Comparison of ENCODE assay signal across 10 mouse cellular contexts in the genomic region with DNA sequence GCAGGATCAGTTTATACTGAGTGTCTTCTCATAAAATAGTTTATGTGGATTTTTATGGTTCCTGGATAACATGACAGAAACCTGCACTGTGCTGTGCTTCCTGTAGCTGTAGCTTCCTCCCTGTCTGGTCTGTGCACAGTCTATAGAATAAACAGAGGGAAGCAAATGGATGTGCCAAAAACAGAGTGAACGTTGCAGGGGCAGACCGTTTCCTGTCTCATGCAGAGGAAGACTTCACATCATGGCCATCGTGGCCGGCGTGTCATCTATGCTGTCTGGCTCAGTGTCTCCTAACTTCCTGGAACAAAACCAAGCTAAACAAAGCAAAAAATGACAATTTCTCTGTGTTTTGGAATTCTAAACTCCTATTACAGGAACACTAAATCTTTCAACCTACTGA.
DNase-seq lines count a peak whose midpoint lies in the region; ATAC-seq and TF ChIP-seq lines count a peak whose summit lies in the region.
"Had no signal": no experiment of that assay in that cellular context is flagged by ENCODE, and none has a peak within 500 bp of the region (broad histone marks: within the 10 kb centered on the region; RNA-seq: fewer than 3 reads in every experiment).

No protein-coding gene starts in this region.

- H3K36me3 ChIP-seq in heart, embryonic 12.5 days, result no peaks in the 10 kb centered on the region
- no peaks in the 10 kb centered on the region for H3K36me3 ChIP-seq in lung, embryonic 15.5 days
- no peaks in the 10 kb centered on the region for H3K36me3 ChIP-seq in limb, embryonic 15.5 days
- H3K36me3 ChIP-seq: heart, embryonic 10.5 days had no signal

- no peak overlapping the region for H3K4me3 ChIP-seq in heart, embryonic 12.5 days
- H3K4me3 ChIP-seq in lung, embryonic 15.5 days, result no peak overlapping the region
- H3K4me3 ChIP-seq in lung, adult 2 months (replicated peaks; ENCODE audit: extremely low read depth, low read depth, low read length), result no peak overlapping the region
- H3K4me3 ChIP-seq in embryonic fibroblast, embryonic 13.5 days (ENCODE audit: insufficient read depth, low read length), result no peak overlapping the region
- no peak overlapping the region for H3K4me3 ChIP-seq in limb, embryonic 15.5 days
- H3K4me3 ChIP-seq: heart, embryonic 10.5 days had no signal

- no peak for TF ChIP-seq CTCF in lung, adult 2 months (IDR thresholded peaks at IDR 0.05; ENCODE audit: insufficient read depth, low read length)
- no peak for TF ChIP-seq CTCF in embryonic fibroblast, embryonic 13.5 days (IDR thresholded peaks at IDR 0.05; ENCODE audit: borderline replicate concordance, insufficient read depth, low read length)

- TF ChIP-seq POLR2A in lung, adult 2 months (IDR thresholded peaks at IDR 0.05; ENCODE audit: borderline replicate concordance, extremely low read depth, low read depth, low read length), result no peak
- TF ChIP-seq POLR2A in embryonic fibroblast, embryonic 13.5 days (IDR thresholded peaks at IDR 0.05; ENCODE audit: low read depth, low read length), result no peak

- ATAC-seq in heart, embryonic 12.5 days (ENCODE audit: insufficient number of reproducible peaks, low FRiP score), result peak; percentile 67; the same call in 1 of the 2 replicates
- peak; percentile 84; the same call in 1 of the 2 replicates for ATAC-seq in lung, embryonic 15.5 days (ENCODE audit: borderline replicate concordance, extremely low read depth, low FRiP score, low TSS enrichment)
- peak; percentile 69; the same call in 1 of the 2 replicates for ATAC-seq in limb, embryonic 15.5 days (ENCODE audit: insufficient number of reproducible peaks, low FRiP score, low TSS enrichment, low read depth)

- no peak overlapping the region for H3K4me2 ChIP-seq in heart, embryonic 12.5 days
- no peak overlapping the region for H3K4me2 ChIP-seq in lung, embryonic 15.5 days
- H3K4me2 ChIP-seq in limb, embryonic 15.5 days, result no peak overlapping the region

- intact Hi-C loops in heart, postnatal 10 days (cut with DNase I), result no loop called here

- H3K4me1 ChIP-seq in heart, embryonic 12.5 days (replicated peaks), result 0 out of 2 replicates have a peak, but pooled peaks cover 7% of the 10 kb centered on the region
- H3K4me1 ChIP-seq in lung, embryonic 15.5 days, result peaks cover 11% of the 10 kb centered on the region; the same call in 1 of the 2 replicates
- no peaks in the 10 kb centered on the region for H3K4me1 ChIP-seq in lung, adult 2 months (ENCODE audit: control insufficient read depth, insufficient read depth, low read length)
- H3K4me1 ChIP-seq in embryonic fibroblast, embryonic 13.5 days (ENCODE audit: control insufficient read depth, insufficient read depth, low read length), result no peaks in the 10 kb centered on the region; the same call in 1 of the 2 replicates
- H3K4me1 ChIP-seq in limb, embryonic 15.5 days, result no peaks in the 10 kb centered on the region
- H3K4me1 ChIP-seq: heart, embryonic 10.5 days had no signal

- H3K27ac ChIP-seq in heart, embryonic 12.5 days (ENCODE audit: poor library complexity, severe bottlenecking), result no peak overlapping the region
- H3K27ac ChIP-seq in lung, embryonic 15.5 days, result peak overlapping the region; percentile 70
- H3K27ac ChIP-seq in embryonic fibroblast, embryonic 13.5 days (ENCODE audit: insufficient read depth, low read length), result peak overlapping the region; percentile 34; the same call in 1 of the 2 replicates
- H3K27ac ChIP-seq in limb, embryonic 15.5 days, result 0 out of 2 replicates have a peak overlapping the region, but pooled peaks have one; percentile 54
- H3K27ac ChIP-seq: heart, embryonic 10.5 days had no signal

- 49% methylated on average over 5 of the region's 5 CpGs for WGBS in heart, embryonic 12.5 days
- WGBS in lung, embryonic 15.5 days, result 16% methylated on average over 5 of the region's 5 CpGs
- 23% methylated on average over 5 of the region's 5 CpGs for WGBS in lung, adult 2 months
- 38% methylated on average over 5 of the region's 5 CpGs for WGBS in limb, embryonic 15.5 days

- no peak overlapping the region for H3K9ac ChIP-seq in heart, embryonic 12.5 days
- H3K9ac ChIP-seq in lung, embryonic 15.5 days, result no peak overlapping the region
- H3K9ac ChIP-seq in limb, embryonic 15.5 days, result no peak overlapping the region

- H3K27me3 ChIP-seq in heart, embryonic 12.5 days (replicated peaks), result no peaks in the 10 kb centered on the region
- H3K27me3 ChIP-seq in lung, embryonic 15.5 days, result no peaks in the 10 kb centered on the region
- H3K27me3 ChIP-seq in limb, embryonic 15.5 days, result no peaks in the 10 kb centered on the region

- no peak for DNase-seq in heart, postnatal 10 days
- no peak for DNase-seq in lung, adult 2 months
- no peak for DNase-seq in urinary bladder, adult 2 months (ENCODE audit: low spot score)
- no peak for DNase-seq in retina, embryonic 14.5 days (ENCODE audit: low spot score)
- DNase-seq: B cell, adult 2 months had no signal

- H3K9me3 ChIP-seq in heart, embryonic 12.5 days (replicated peaks), result 0 out of 2 replicates have a peak, but pooled peaks cover 2% of the 10 kb centered on the region
- H3K9me3 ChIP-seq in lung, embryonic 15.5 days, result no peaks in the 10 kb centered on the region
- no peaks in the 10 kb centered on the region for H3K9me3 ChIP-seq in limb, embryonic 15.5 days
- H3K9me3 ChIP-seq: heart, embryonic 10.5 days had no signal
